Mouse (Mus musculus) spleen, adult 2 months (tissue): ENCODE data around the gene Ltbr. TPM values are rescaled to one million over a fixed set of nuclear protein-coding genes. Genes with fewer than 3 reads are reported as not detected.

Source experiments
- DNase-seq, 2 experiments: peaks; one replicate each; pipeline versions ENCODE4 v3.0.0 to v3.0.0-alpha.2; 2012 to 2021; ENCODE audit warnings: low spot score in 2 of 2, low read depth in 1 of 2
- H3K27ac ChIP-seq: fragments of 200-500 bp; 2 replicates; pipeline ENCODE4 v1.5.1; 2012; ENCODE audit warnings: low read length, inconsistent platforms; ENCODE audit not compliant: insufficient read depth
- H3K27me3 ChIP-seq: fragments of 200-500 bp; 2 replicates; pipeline ENCODE4 v1.6.1; 2012; ENCODE audit warnings: mild to moderate bottlenecking, moderate library complexity, low read length, inconsistent platforms; ENCODE audit not compliant: control insufficient read depth, insufficient read depth
- H3K36me3 ChIP-seq: fragments of 200-500 bp; 2 replicates; pipeline ENCODE4 v1.6.1; 2012; ENCODE audit warnings: mild to moderate bottlenecking, low read length, inconsistent platforms; ENCODE audit not compliant: control insufficient read depth, insufficient read depth
- H3K4me1 ChIP-seq: fragments of 200-500 bp; 2 replicates; pipeline ENCODE4 v1.6.1; 2011; ENCODE audit warnings: inconsistent platforms; ENCODE audit not compliant: control insufficient read depth, insufficient read depth, insufficient read length
- H3K4me3 ChIP-seq: fragments of 200-500 bp; 2 replicates; pipeline ENCODE4 v1.5.1; 2011; ENCODE audit warnings: mild to moderate bottlenecking, inconsistent platforms; ENCODE audit not compliant: insufficient read depth, insufficient read length; ENCODE audit errors: extremely low read depth
- CTCF ChIP-seq: fragments of 200-500 bp; IDR thresholded peaks from 2 replicates; pipeline ENCODE4 v1.5.1; 2011; ENCODE audit warnings: mild to moderate bottlenecking, inconsistent platforms; ENCODE audit not compliant: insufficient read depth, insufficient read length, insufficient replicate concordance; ENCODE audit errors: extremely low read depth
- POLR2A ChIP-seq: fragments of 200-500 bp; IDR thresholded peaks from 2 replicates; pipeline ENCODE4 v1.6.1; 2011; ENCODE audit warnings: low read depth, low read length, inconsistent platforms
- whole genome bisulfite sequencing: fragments of 180-500 bp; shearing (Covaris S2); methylation state at CpG from one replicate; pipeline ENCODE4 v1.1.7; 2018; 5-methylcytosine and 5-hydroxymethylcytosine counted together
- polyA plus RNA-seq: library from polyadenylated mRNA; depleted of rRNA; stranded (reverse); fragments of >200 nt; gene quantifications from 2 replicates; pipeline ENCODE4 v1.2.3, GENCODE M21; 2012

Gene Ltbr
- polyA plus RNA-seq, 1 experiment: 22.8 TPM

- Histone ChIP-seq H3K4me1 (no peaks in the 10 kb centered on the region), H3K27ac (no peak overlapping the region), H3K36me3 (no peaks in the 10 kb centered on the region), H3K27me3 (no peaks in the 10 kb centered on the region), H3K4me3 (no peak overlapping the region)
- 63% methylated on average over 26 of the region's 26 CpGs for WGBS
- no peak for DNase-seq
- TF ChIP-seq CTCF: no peak
- TF ChIP-seq POLR2A: no peak
Measured at GRCm38 (mm10) chr6:125321114-125321855, 7.6 kb upstream of the Ltbr start.

- 91% methylated on average over 1 of the region's 1 CpGs for WGBS
Measured at GRCm38 (mm10) chr6:125320323-125320722, 6.6 kb upstream of the Ltbr start, which contains the start of gene Scnn1a. Gene Scnn1a (plus strand): TSS chr6:125320659.

GRCm38 (mm10) chr6:125319919-125320296, 6.2 kb upstream of the Ltbr start:
- TF ChIP-seq CTCF: no peak
- no peak for TF ChIP-seq POLR2A
- no peaks in the 10 kb centered on the region for H3K4me1 ChIP-seq
- DNase-seq: no peak
- no peaks in the 10 kb centered on the region for H3K36me3 ChIP-seq
- no peak overlapping the region for H3K4me3 ChIP-seq
- no peaks in the 10 kb centered on the region for H3K27me3 ChIP-seq
- H3K27ac ChIP-seq: no peak overlapping the region

More at GRCm38 (mm10) chr6:125320323-125320722, 6.6 kb upstream of the Ltbr start, which contains the start of gene Scnn1a:
- Histone ChIP-seq H3K36me3 (no peaks in the 10 kb centered on the region), H3K4me3 (no peak within 1 kb of the TSS), H3K27ac (no peak within 1 kb of the TSS), H3K27me3 (no peaks in the 10 kb centered on the region), H3K4me1 (no peaks in the 10 kb centered on the region)
- no peak for DNase-seq
- TF ChIP-seq POLR2A (no peak), CTCF (no peak)

- no peak overlapping the region for H3K4me3 ChIP-seq
- 78% methylated on average over 15 of the region's 15 CpGs for WGBS
Measured at GRCm38 (mm10) chr6:125318981-125319918, 5.6 kb upstream of the Ltbr start.

GRCm38 (mm10) chr6:125317077-125317476, 3.4 kb upstream of the Ltbr start:
- 83% methylated on average over 7 of the region's 7 CpGs for WGBS
- no peaks in the 10 kb centered on the region for H3K4me1 ChIP-seq
- TF ChIP-seq CTCF (no peak), POLR2A (no peak)
- DNase-seq: no peak
- no peak overlapping the region for H3K27ac ChIP-seq
- no peaks in the 10 kb centered on the region for H3K36me3 ChIP-seq
- H3K27me3 ChIP-seq: peaks cover 8% of the 10 kb centered on the region; the same call in 1 of the 2 replicates
- no peak overlapping the region for H3K4me3 ChIP-seq

More at GRCm38 (mm10) chr6:125318981-125319918, 5.6 kb upstream of the Ltbr start:
- Histone ChIP-seq H3K4me1 (no peaks in the 10 kb centered on the region), H3K27me3 (no peaks in the 10 kb centered on the region), H3K36me3 (no peaks in the 10 kb centered on the region), H3K27ac (no peak overlapping the region)
- no peak for TF ChIP-seq POLR2A
- TF ChIP-seq CTCF: no peak
- no peak for DNase-seq

GRCm38 (mm10) chr6:125314746-125315145, 1.1 kb upstream of the Ltbr start:
- Histone ChIP-seq H3K36me3 (no peaks in the 10 kb centered on the region), H3K27me3 (peaks cover 8% of the 10 kb centered on the region; the same call in 1 of the 2 replicates), H3K27ac (no peak overlapping the region), H3K4me3 (no peak overlapping the region), H3K4me1 (no peaks in the 10 kb centered on the region)
- DNase-seq: no peak
- 87% methylated on average over 6 of the region's 6 CpGs for WGBS
- TF ChIP-seq CTCF: no peak
- no peak for TF ChIP-seq POLR2A
